Mouse (Mus musculus) lung, adult 2 months (tissue): ENCODE measurements around the gene Fam189b.

Experiments used
- CTCF ChIP-seq: fragments of 200-500 bp; IDR thresholded peaks from 2 replicates; pipeline ENCODE4 v1.5.1; 2011; ENCODE audit warnings: mild to moderate bottlenecking, low read length, control low read depth; ENCODE audit not compliant: insufficient read depth
- POLR2A ChIP-seq: fragments of 200-500 bp; IDR thresholded peaks from 2 replicates; pipeline ENCODE4 v1.6.1; 2011; ENCODE audit warnings: low read depth, mild to moderate bottlenecking, control low read depth, low read length, borderline replicate concordance; ENCODE audit errors: extremely low read depth

GRCm38 (mm10) chr3:89195979-89196877 is 13.3 kb downstream of the Fam189b start:
- TF ChIP-seq CTCF (peak; percentile 40; the same call in 1 of the 2 replicates), POLR2A (peak; percentile 88; the same call in 1 of the 2 replicates)
